Mouse (Mus musculus) layer of hippocampus, postnatal 25 days (tissue): Measurements from ENCODE around the gene Sphk2. TPM values are rescaled to one million over a fixed set of nuclear protein-coding genes. Genes with fewer than 3 reads are reported as not detected.
"Not testable (repeated sequence)": the region's sequence is repeated elsewhere in the genome, so short reads cannot be mapped to it uniquely, and the experiment has no call there.

Source experiments
- DNase-seq, 2 experiments: peaks; one replicate each; pipeline ENCODE4 v3.0.0; 2022; ENCODE audit warnings: mixed read lengths in 2 of 2, low spot score in 1 of 2; ENCODE audit errors: extremely low spot score in 1 of 2
- total RNA-seq, 2 experiments: library from RNA; stranded (reverse); gene quantifications; 2 replicates each; pipeline ENCODE4 v1.2.3; 2021

Sphk2 gene
- total RNA-seq, 2 experiments from 2014 or later: 33.7 to 34.7 TPM

DNA sequence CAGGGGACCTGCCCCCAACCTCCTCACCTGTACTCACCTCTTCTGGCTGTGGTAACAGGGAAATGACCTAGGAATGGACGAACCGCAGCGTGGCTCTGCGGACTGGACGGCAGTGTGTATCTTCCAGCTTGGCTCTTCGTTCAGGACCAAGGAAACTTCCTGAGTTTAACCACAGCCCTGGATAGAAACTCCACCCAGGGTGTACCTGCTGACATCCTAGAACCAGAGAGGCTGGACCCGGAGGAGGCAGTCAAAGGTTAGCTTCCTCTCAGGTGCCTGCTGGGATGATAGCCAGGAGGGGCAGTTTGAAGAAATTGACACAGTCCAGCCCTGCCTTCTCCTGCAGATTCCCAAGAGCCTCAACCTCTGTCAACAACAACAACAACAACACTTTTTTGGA, 51.6 kb downstream of the Sphk2 start, which contains the start of gene Fut2:
Fut2 (minus strand) TSS at position 234 of the 400 bp plus-strand sequence.
- DNase-seq: no peak

DNA sequence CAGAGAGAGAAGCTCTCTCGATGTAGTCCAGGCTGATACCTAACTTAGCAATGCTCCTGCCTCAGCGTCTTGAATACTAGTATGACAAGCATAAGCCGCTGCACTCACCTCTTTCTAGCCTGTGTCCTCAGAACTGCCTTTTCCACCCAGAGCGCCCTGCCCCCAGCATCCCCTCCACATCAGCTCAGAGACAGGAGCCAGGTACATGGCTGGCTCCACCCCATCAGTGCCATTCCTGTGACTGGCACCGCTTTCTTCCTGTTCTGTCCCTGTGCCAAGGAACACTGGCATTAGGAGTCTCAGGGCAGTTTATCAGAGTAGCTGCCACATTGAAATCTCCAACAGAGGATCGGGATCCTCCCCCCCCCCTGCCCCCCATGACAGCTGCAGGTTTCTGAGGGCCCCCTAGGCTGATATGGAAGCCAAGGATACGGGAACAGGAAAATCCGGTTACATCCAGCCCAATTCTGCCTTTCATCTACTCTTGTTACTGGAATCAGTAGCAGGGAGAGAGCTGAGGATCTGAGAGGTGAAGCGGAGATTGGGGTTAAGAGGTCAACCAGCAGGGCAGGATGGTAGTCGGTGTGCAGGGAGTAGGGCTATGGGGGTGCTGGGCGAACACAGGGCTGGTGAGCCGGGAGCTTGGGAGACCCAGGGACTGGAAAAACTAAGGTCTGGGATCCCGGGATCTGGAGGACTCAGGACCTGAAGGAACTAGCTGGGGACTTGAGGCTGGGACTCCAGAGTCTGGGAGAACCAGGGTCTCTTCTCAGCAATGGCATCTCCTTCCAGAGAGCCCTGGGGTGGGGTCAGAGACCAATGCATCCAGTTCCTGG, 52.3 kb downstream of the Sphk2 start:
- DNase-seq: no peak

DNA sequence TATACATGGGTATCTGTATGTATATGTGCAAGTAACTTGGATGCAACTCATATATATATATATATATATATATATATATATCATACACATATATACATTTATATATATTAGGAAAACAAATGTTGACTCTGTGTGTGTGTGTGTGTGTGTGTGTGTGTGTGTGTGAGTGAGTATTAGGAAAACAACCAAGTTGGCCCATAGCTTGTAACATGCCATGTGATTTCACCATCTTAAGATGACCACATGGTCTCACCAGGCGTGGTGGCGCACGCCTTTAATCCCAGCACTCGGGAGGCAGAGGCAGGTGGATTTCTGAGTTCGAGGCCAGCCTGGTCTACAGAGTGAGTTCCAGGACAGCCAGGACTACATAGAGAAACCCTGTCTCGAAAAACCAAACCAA, 56.1 kb downstream of the Sphk2 start:
- DNase-seq: not testable (repeated sequence)

DNA sequence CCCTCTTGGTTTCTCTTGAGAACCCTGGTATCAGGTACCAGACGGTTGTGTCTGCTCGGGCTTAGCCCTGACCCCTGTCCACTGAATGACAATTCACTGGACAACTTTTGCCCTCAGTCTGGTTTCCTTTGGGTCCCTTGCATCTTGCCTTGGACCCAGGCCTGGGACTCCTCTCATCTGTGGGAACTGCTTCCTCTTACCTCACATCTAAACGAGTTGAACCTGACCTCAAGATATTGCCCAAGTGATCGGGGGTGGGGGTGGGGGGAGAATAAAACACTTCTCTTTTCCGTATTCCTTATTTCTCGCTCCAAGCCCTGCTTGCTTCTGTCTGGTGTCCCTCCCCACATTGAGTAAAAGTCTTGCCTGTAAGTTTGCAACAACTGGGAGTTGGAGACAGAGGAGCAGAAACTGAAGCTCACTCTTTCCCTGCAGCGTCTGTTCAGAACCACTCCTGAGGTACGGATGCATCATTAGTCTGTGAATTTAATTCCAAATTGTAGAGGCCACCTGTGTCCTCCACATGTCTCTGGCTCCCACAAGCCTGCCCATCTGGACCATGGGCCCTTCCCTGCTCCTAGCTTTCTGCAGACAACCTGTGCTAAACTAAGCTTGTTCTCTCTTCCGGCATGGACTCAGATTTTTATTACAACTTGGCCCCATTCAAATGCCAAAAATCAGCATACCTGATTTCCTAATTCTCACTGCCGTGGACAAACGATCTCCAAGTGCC, 56.9 kb downstream of the Sphk2 start:
- DNase-seq: no peak

Other genes starting within 250 kb of the Sphk2 start
- gene Tulp2, start 236.1 kb downstream of the Sphk2 start, total RNA-seq: not detected
- 1 to 10 TPM in 1 of 2 experiments, under 1 TPM in 1; 0.63 to 1.1 TPM for gene Gm45808, start 231.2 kb downstream of the Sphk2 start, total RNA-seq
- 1 to 10 TPM; 3.1 to 5.7 TPM for gene Dhdh, start 229.2 kb downstream of the Sphk2 start, total RNA-seq
- gene Nucb1, start 207.6 kb downstream of the Sphk2 start, total RNA-seq: 100 to 1,000 TPM; 102 to 105 TPM
- gene Ppp1r15a, start 191.7 kb downstream of the Sphk2 start, total RNA-seq: 10 to 100 TPM; 19.6 to 21.6 TPM
- under 1 TPM; 0.47 TPM for gene Plekha4, start 191.7 kb downstream of the Sphk2 start, total RNA-seq
- under 1 TPM in 1 of 2 experiments, not detected in 1; 0.54 TPM for gene Hsd17b14, start 163.1 kb downstream of the Sphk2 start, total RNA-seq
- gene Bcat2, start 147.8 kb downstream of the Sphk2 start, total RNA-seq: 10 to 100 TPM; 20.5 to 23.4 TPM
- gene Fgf21, start 102.5 kb downstream of the Sphk2 start, total RNA-seq: not detected
- not detected for gene Fut1, start 100.7 kb downstream of the Sphk2 start, total RNA-seq
- not detected for gene Izumo1, start 96.2 kb downstream of the Sphk2 start, total RNA-seq
- 1 to 10 TPM; 6.1 to 6.5 TPM for gene Rasip1, start 90.5 kb downstream of the Sphk2 start, total RNA-seq
- gene Mamstr, start 78.0 kb downstream of the Sphk2 start, total RNA-seq: 1 to 10 TPM; 3.1 to 3.4 TPM
- under 1 TPM; 0.31 to 0.32 TPM for gene Fut2, start 51.6 kb downstream of the Sphk2 start, total RNA-seq
- gene Ntn5, start 34.0 kb downstream of the Sphk2 start, total RNA-seq: 1 to 10 TPM; 3.4 to 4.5 TPM
- gene Sec1, start 23.6 kb downstream of the Sphk2 start, total RNA-seq: under 1 TPM; 0.80 to 0.86 TPM
- 100 to 1,000 TPM; 164 to 190 TPM for gene Car11, start 18.2 kb downstream of the Sphk2 start, total RNA-seq
- 10 to 100 TPM; 65.3 to 80.4 TPM for gene Dbp, start 12.9 kb downstream of the Sphk2 start, total RNA-seq
- gene Rpl18, start 2.5 kb downstream of the Sphk2 start, total RNA-seq: 100 to 1,000 TPM; 342 to 393 TPM
- under 1 TPM; 0.12 to 0.21 TPM for gene Fam83e, start 3.2 kb upstream of the Sphk2 start, total RNA-seq
- gene Spaca4, start 7.8 kb upstream of the Sphk2 start, total RNA-seq: not detected
- gene Lmtk3, start 65.7 kb upstream of the Sphk2 start, total RNA-seq: 100 to 1,000 TPM; 256 to 314 TPM
- gene Sult2b1, start 66.7 kb upstream of the Sphk2 start, total RNA-seq: 1 to 10 TPM; 6.8 to 9.1 TPM
- 100 to 1,000 TPM; 153 to 154 TPM for gene Cyth2, start 96.6 kb upstream of the Sphk2 start, total RNA-seq
- gene Kcnj14, start 106.8 kb upstream of the Sphk2 start, total RNA-seq: 1 to 10 TPM; 1.4 to 2.6 TPM
- 10 to 100 TPM; 20.0 to 20.8 TPM for gene Grwd1, start 112.9 kb upstream of the Sphk2 start, total RNA-seq
- gene Kdelr1, start 154.8 kb upstream of the Sphk2 start, total RNA-seq: 10 to 100 TPM; 74.9 to 75.2 TPM
- gene Grin2d, start 160.4 kb upstream of the Sphk2 start, total RNA-seq: 10 to 100 TPM; 11.2 to 12.7 TPM
- not detected for gene Syngr4, start 178.7 kb upstream of the Sphk2 start, total RNA-seq
- gene Tmem143, start 178.9 kb upstream of the Sphk2 start, total RNA-seq: 10 to 100 TPM; 22.5 to 24.6 TPM
- gene Emp3, start 203.4 kb upstream of the Sphk2 start, total RNA-seq: 1 to 10 TPM; 2.2 to 2.5 TPM
- 1 to 10 TPM; 3.1 to 3.2 TPM for gene Ccdc114, start 206.1 kb upstream of the Sphk2 start, total RNA-seq